Mouse (Mus musculus): ENCODE data around the gene Fam193a. TPM values are rescaled to one million over a fixed set of nuclear protein-coding genes. Genes with fewer than 3 reads are reported as not detected.

The Fam193a gene
- polyA plus RNA-seq, 1 experiment from 2014 or later: 7.5 TPM

- no peaks in the 10 kb centered on the region for H3K36me3 ChIP-seq
- no peak overlapping the region for H3K27ac ChIP-seq (replicated peaks)
- H3K4me1 ChIP-seq: peaks cover 29% of the 10 kb centered on the region
- H3K4me3 ChIP-seq: no peak overlapping the region
- WGBS: 51% methylated on average over 4 of the region's 4 CpGs
- no peaks in the 10 kb centered on the region for H3K27me3 ChIP-seq (replicated peaks)
- H3K9ac ChIP-seq: no peak overlapping the region
- no peak overlapping the region for H3K4me2 ChIP-seq
- H3K9me3 ChIP-seq: no peaks in the 10 kb centered on the region
- no peak for ATAC-seq (ENCODE audit: extremely low read depth, insufficient number of reproducible peaks, low FRiP score, low TSS enrichment)
These were observed 154.3 kb downstream of the Fam193a start for GRCm38 (mm10) chr5:34523958-34524485.

GRCm38 (mm10) chr5:34524511-34524910 is 154.8 kb downstream of the Fam193a start:
- ATAC-seq (ENCODE audit: extremely low read depth, insufficient number of reproducible peaks, low FRiP score, low TSS enrichment): no peak
- H3K4me3 ChIP-seq: no peak overlapping the region

GRCm38 (mm10) chr5:34525663-34526476 is 156.1 kb downstream of the Fam193a start, which contains the start of gene Sh3bp2:
Gene Sh3bp2 (plus strand): TSS chr5:34525838.
- Histone ChIP-seq H3K27ac (replicated peaks) (peak within 1 kb of the TSS; percentile 61), H3K4me3 (peak within 1 kb of the TSS; percentile 68), H3K4me1 (peaks cover 26% of the 10 kb centered on the region), H3K36me3 (no peaks in the 10 kb centered on the region), H3K9ac (peak within 1 kb of the TSS; percentile 83), H3K27me3 (replicated peaks) (no peaks in the 10 kb centered on the region), H3K9me3 (no peaks in the 10 kb centered on the region), H3K4me2 (peak within 1 kb of the TSS; percentile 82)
- WGBS: 2% methylated on average over 38 of the region's 38 CpGs
- ATAC-seq (ENCODE audit: extremely low read depth, insufficient number of reproducible peaks, low FRiP score, low TSS enrichment): peak; percentile 91

More at GRCm38 (mm10) chr5:34524511-34524910, 154.8 kb downstream of the Fam193a start:
- Histone ChIP-seq H3K27ac (replicated peaks) (no peak overlapping the region), H3K9me3 (no peaks in the 10 kb centered on the region), H3K4me2 (no peak overlapping the region), H3K36me3 (no peaks in the 10 kb centered on the region), H3K27me3 (replicated peaks) (no peaks in the 10 kb centered on the region), H3K4me1 (peaks cover 29% of the 10 kb centered on the region), H3K9ac (no peak overlapping the region)

GRCm38 (mm10) chr5:34526477-34526775 is 156.7 kb downstream of the Fam193a start:
- Histone ChIP-seq H3K9me3 (no peaks in the 10 kb centered on the region), H3K27me3 (replicated peaks) (no peaks in the 10 kb centered on the region), H3K4me2 (peak overlapping the region; percentile 82), H3K27ac (replicated peaks) (peak overlapping the region; percentile 61; the same call in 1 of the 2 replicates), H3K36me3 (no peaks in the 10 kb centered on the region), H3K9ac (peak overlapping the region; percentile 83), H3K4me1 (peaks cover 21% of the 10 kb centered on the region), H3K4me3 (peak overlapping the region; percentile 68)
- 44% methylated on average over 5 of the region's 5 CpGs for WGBS
- ATAC-seq (ENCODE audit: extremely low read depth, insufficient number of reproducible peaks, low FRiP score, low TSS enrichment): no peak

- no peaks in the 10 kb centered on the region for H3K36me3 ChIP-seq
- H3K9ac ChIP-seq: no peak overlapping the region
- ATAC-seq (ENCODE audit: extremely low read depth, insufficient number of reproducible peaks, low FRiP score, low TSS enrichment): no peak
- H3K4me1 ChIP-seq: peaks cover 17% of the 10 kb centered on the region
- H3K4me3 ChIP-seq: no peak overlapping the region
- H3K27ac ChIP-seq (replicated peaks): no peak overlapping the region
- no peaks in the 10 kb centered on the region for H3K9me3 ChIP-seq
- no peaks in the 10 kb centered on the region for H3K27me3 ChIP-seq (replicated peaks)
- WGBS: 93% methylated on average over 2 of the region's 2 CpGs
- H3K4me2 ChIP-seq: peak overlapping the region; percentile 82; the same call in 1 of the 2 replicates
These were observed 157.6 kb downstream of the Fam193a start for GRCm38 (mm10) chr5:34527352-34527751.

- H3K9me3 ChIP-seq: no peaks in the 10 kb centered on the region
- H3K27me3 ChIP-seq (replicated peaks): no peaks in the 10 kb centered on the region
- WGBS: 76% methylated on average over 5 of the region's 5 CpGs
- no peak for ATAC-seq (ENCODE audit: extremely low read depth, insufficient number of reproducible peaks, low FRiP score, low TSS enrichment)
- H3K9ac ChIP-seq: no peak overlapping the region
- no peaks in the 10 kb centered on the region for H3K36me3 ChIP-seq
- no peak overlapping the region for H3K4me2 ChIP-seq
- no peak overlapping the region for H3K27ac ChIP-seq (replicated peaks)
- H3K4me1 ChIP-seq: peaks cover 27% of the 10 kb centered on the region
- no peak overlapping the region for H3K4me3 ChIP-seq
These were observed 159.0 kb downstream of the Fam193a start for GRCm38 (mm10) chr5:34528724-34529123.

- H3K27me3 ChIP-seq (replicated peaks): no peaks in the 10 kb centered on the region
- H3K9me3 ChIP-seq: no peaks in the 10 kb centered on the region
- H3K4me2 ChIP-seq: no peak overlapping the region
- peaks cover 36% of the 10 kb centered on the region for H3K4me1 ChIP-seq
- 67% methylated on average over 5 of the region's 5 CpGs for WGBS
- H3K27ac ChIP-seq (replicated peaks): no peak overlapping the region
- ATAC-seq (ENCODE audit: extremely low read depth, insufficient number of reproducible peaks, low FRiP score, low TSS enrichment): no peak
- no peak overlapping the region for H3K4me3 ChIP-seq
- H3K9ac ChIP-seq: no peak overlapping the region
- H3K36me3 ChIP-seq: no peaks in the 10 kb centered on the region
These were observed 160.4 kb downstream of the Fam193a start for GRCm38 (mm10) chr5:34530116-34530515.

GRCm38 (mm10) chr5:34530687-34531086 is 161.0 kb downstream of the Fam193a start:
- no peaks in the 10 kb centered on the region for H3K36me3 ChIP-seq
- H3K27me3 ChIP-seq (replicated peaks): no peaks in the 10 kb centered on the region
- peaks cover 36% of the 10 kb centered on the region for H3K4me1 ChIP-seq
- no peak overlapping the region for H3K4me2 ChIP-seq
- no peaks in the 10 kb centered on the region for H3K9me3 ChIP-seq
- H3K27ac ChIP-seq (replicated peaks): no peak overlapping the region
- 44% methylated on average over 4 of the region's 4 CpGs for WGBS
- no peak overlapping the region for H3K9ac ChIP-seq
- no peak overlapping the region for H3K4me3 ChIP-seq
- no peak for ATAC-seq (ENCODE audit: extremely low read depth, insufficient number of reproducible peaks, low FRiP score, low TSS enrichment)

- WGBS: 60% methylated on average over 5 of the region's 5 CpGs
- Histone ChIP-seq H3K9ac (0 out of 2 replicates have a peak overlapping the region, but pooled peaks have one; percentile 30), H3K4me3 (no peak overlapping the region), H3K27ac (replicated peaks) (peak overlapping the region; percentile 67), H3K9me3 (no peaks in the 10 kb centered on the region), H3K36me3 (no peaks in the 10 kb centered on the region), H3K27me3 (replicated peaks) (no peaks in the 10 kb centered on the region), H3K4me1 (peaks cover 24% of the 10 kb centered on the region), H3K4me2 (no peak overlapping the region)
- ATAC-seq (ENCODE audit: extremely low read depth, insufficient number of reproducible peaks, low FRiP score, low TSS enrichment): no peak
These were observed 163.3 kb downstream of the Fam193a start for GRCm38 (mm10) chr5:34533066-34533465.

GRCm38 (mm10) chr5:34533820-34534219 is 164.1 kb downstream of the Fam193a start:
- H3K36me3 ChIP-seq: no peaks in the 10 kb centered on the region
- H3K4me1 ChIP-seq: peaks cover 24% of the 10 kb centered on the region
- no peaks in the 10 kb centered on the region for H3K9me3 ChIP-seq
- H3K27ac ChIP-seq (replicated peaks): 0 out of 2 replicates have a peak overlapping the region, but pooled peaks have one; percentile 29
- no peak overlapping the region for H3K9ac ChIP-seq
- H3K27me3 ChIP-seq (replicated peaks): no peaks in the 10 kb centered on the region
- 50% methylated on average over 3 of the region's 3 CpGs for WGBS
- H3K4me3 ChIP-seq: no peak overlapping the region
- no peak overlapping the region for H3K4me2 ChIP-seq
- 0 out of 2 replicates have a peak, but pooled peaks have one; percentile 47 for ATAC-seq (ENCODE audit: extremely low read depth, insufficient number of reproducible peaks, low FRiP score, low TSS enrichment)

GRCm38 (mm10) chr5:34534776-34535581 is 165.2 kb downstream of the Fam193a start:
- no peak overlapping the region for H3K4me3 ChIP-seq
- no peak overlapping the region for H3K4me2 ChIP-seq
- no peaks in the 10 kb centered on the region for H3K27me3 ChIP-seq (replicated peaks)
- ATAC-seq (ENCODE audit: extremely low read depth, insufficient number of reproducible peaks, low FRiP score, low TSS enrichment): no peak
- WGBS: 70% methylated on average over 5 of the region's 5 CpGs
- H3K9ac ChIP-seq: no peak overlapping the region
- no peaks in the 10 kb centered on the region for H3K36me3 ChIP-seq
- no peak overlapping the region for H3K27ac ChIP-seq (replicated peaks)
- peaks cover 24% of the 10 kb centered on the region for H3K4me1 ChIP-seq
- no peaks in the 10 kb centered on the region for H3K9me3 ChIP-seq

All from heart, embryonic 13.5 days (tissue).